Mouse (Mus musculus): ENCODE measurements around the gene Mtf2. TPM values are rescaled to one million over a fixed set of nuclear protein-coding genes. Genes with fewer than 3 reads are reported as not detected.

Mtf2 gene
- polyA plus RNA-seq, 1 experiment from 2014 or later, result 97.9 TPM

DNA sequence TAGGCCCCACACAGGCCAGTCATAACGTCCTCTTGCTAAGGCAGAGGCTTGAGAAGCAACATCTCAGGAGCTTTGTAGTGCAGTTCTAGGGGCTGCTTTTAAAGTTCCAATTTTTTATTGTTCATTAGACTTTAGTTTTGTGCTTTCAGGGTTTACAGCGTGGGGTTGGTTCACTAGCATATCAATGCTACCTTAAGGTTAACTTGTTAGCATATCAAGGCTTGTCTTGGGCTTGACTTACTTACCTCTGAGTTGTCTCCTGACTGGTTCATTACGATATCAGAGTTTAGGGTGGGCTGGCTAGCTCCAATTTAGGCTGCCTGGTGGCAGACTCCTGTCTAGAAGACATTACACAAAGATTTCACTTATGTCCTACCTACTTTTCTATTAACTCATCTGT is 32.2 kb downstream of the Mtf2 start:
- Histone ChIP-seq H3K36me3 (peaks cover 54% of the 10 kb centered on the region), H3K4me3 (no peak overlapping the region), H3K27me3 (no peaks in the 10 kb centered on the region), H3K9ac (no peak overlapping the region), H3K9me3 (no peaks in the 10 kb centered on the region), H3K4me1 (replicated peaks) (no peaks in the 10 kb centered on the region), H3K4me2 (no peak overlapping the region), H3K27ac (replicated peaks) (no peak overlapping the region)
- 93% methylated on average over 3 of the region's 3 CpGs for WGBS
- ATAC-seq (ENCODE audit: low FRiP score, low read depth), result no peak

DNA sequence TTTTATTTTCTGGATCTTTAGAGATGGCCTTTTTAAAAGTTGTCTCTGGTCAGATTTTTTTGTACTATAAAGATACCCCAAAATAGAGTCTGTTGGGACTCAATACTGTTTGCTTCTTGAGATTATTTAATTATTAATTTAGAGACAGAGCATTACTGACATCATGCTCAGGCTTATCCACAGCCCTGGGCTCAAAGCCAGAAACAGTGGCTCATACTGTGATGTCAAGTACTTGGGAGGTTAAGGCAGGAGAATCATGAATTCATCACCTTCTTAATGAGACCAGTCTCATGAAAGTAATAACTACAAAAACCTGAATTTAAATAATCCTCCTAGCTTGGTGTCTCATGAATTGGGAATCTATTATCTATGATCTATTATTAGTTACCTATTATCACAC is 34.7 kb downstream of the Mtf2 start:
- no peaks in the 10 kb centered on the region for H3K9me3 ChIP-seq
- no peak overlapping the region for H3K9ac ChIP-seq
- no peak overlapping the region for H3K4me3 ChIP-seq
- H3K4me2 ChIP-seq, result no peak overlapping the region
- H3K36me3 ChIP-seq, result peaks cover 62% of the 10 kb centered on the region
- H3K27ac ChIP-seq (replicated peaks), result no peak overlapping the region
- H3K27me3 ChIP-seq, result no peaks in the 10 kb centered on the region
- ATAC-seq (ENCODE audit: low FRiP score, low read depth), result no peak
- no peaks in the 10 kb centered on the region for H3K4me1 ChIP-seq (replicated peaks)

DNA sequence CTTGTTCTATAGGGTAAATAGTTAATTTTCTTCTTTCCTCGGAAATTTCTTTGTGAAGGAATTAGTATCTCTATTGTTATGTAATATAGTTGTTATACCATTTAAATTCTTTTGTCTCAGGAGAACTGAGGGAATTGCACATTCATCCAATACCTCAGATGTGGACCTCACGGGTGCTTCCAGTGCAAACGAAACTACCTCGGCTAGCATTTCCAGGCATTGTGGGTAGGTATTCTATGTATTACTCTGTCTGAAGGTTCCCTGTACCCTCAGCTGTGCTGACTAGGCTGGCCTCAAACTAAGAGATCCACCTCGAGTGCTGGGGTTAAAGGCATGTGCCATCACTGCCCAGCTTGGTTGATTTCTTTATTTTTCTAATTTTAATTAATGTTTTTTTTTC is 38.8 kb downstream of the Mtf2 start:
- Histone ChIP-seq H3K4me1 (replicated peaks) (no peaks in the 10 kb centered on the region), H3K4me2 (no peak overlapping the region), H3K27ac (replicated peaks) (no peak overlapping the region), H3K36me3 (peaks cover 58% of the 10 kb centered on the region), H3K9me3 (no peaks in the 10 kb centered on the region), H3K9ac (no peak overlapping the region), H3K4me3 (no peak overlapping the region), H3K27me3 (no peaks in the 10 kb centered on the region)
- no peak for ATAC-seq (ENCODE audit: low FRiP score, low read depth)
- WGBS, result 88% methylated on average over 5 of the region's 5 CpGs

DNA sequence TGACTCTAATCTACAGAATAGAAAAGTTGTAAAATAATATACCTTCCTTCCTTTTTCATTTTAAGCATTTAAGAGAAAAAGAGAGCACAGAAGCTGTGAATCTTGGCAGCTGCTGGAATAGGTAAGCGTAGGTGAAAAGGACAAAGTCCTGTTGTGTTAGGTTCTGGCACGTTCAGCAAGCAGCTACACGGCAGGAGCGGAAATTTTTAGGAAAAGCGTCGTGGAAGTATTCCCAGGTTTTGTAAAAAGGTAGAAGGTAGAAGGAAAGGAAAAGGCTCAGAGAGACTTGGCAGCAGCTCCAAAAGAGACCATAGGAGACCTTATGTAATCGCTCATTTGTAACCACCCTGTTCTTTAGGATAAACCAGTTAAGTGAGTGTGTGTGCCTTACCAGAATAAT is 43.9 kb downstream of the Mtf2 start:
- Histone ChIP-seq H3K4me2 (no peak overlapping the region), H3K9me3 (no peaks in the 10 kb centered on the region), H3K4me1 (replicated peaks) (no peaks in the 10 kb centered on the region), H3K27me3 (no peaks in the 10 kb centered on the region), H3K27ac (replicated peaks) (no peak overlapping the region), H3K9ac (no peak overlapping the region), H3K4me3 (no peak overlapping the region), H3K36me3 (peaks cover 27% of the 10 kb centered on the region)
- no peak for ATAC-seq (ENCODE audit: low FRiP score, low read depth)
- 96% methylated on average over 7 of the region's 7 CpGs for WGBS

DNA sequence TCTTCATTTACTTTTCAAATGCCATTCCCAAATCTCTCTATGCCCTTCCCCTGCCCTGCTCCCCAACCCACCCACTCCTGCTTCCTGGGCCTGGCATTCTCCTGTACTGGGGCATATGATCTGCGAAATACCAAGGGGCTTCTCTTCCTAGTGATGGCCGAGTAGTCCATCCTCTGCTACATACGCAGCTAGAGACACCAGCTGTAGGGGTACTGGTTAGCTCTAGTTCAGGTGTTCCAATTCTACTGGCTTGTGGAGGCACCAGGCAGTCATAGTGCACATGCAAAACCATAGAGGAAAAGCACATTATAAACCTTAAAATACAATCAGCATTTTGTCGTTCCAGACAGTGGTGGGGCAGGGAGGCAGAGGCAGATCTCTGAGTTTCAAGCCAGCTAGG is 52.2 kb downstream of the Mtf2 start:
- WGBS, result 95% methylated on average over 4 of the region's 4 CpGs

DNA sequence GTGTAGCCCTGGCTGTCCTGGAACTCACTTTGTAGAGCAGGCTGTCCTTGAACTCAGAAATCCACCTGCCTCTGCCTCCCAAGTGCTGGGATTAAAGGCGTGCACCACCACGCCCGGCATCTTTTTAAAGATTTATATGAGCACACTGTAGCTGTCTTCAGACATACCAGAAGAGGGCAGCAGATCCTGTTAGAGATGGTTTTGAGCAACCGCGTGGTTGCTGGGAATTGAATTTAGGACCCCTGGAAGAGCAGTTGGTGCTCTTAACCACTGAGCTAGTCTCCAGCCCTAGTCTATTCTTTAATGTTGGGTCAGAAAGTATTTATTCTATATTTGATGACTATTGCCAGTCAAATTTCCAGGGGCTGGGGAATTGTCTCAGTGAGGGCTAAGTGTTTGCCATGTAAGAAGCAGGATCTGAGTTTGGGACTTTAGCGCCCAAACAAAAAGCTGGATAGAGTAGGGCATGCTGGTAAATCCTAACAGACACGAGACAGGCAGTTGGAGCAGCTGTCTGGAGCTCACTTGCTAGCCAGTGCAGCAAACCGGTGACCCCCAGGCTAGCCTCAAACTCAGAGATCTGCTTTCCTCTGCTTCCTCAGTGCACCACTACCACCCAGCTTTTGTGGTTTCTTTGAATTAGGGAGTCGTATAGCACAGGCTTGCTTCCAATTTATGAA is 54.9 kb downstream of the Mtf2 start:
- Histone ChIP-seq H3K9ac (no peak overlapping the region), H3K36me3 (peaks cover 9% of the 10 kb centered on the region; the same call in 1 of the 2 replicates), H3K4me2 (no peak overlapping the region), H3K27ac (replicated peaks) (no peak overlapping the region), H3K9me3 (no peaks in the 10 kb centered on the region), H3K4me1 (replicated peaks) (no peaks in the 10 kb centered on the region), H3K27me3 (no peaks in the 10 kb centered on the region), H3K4me3 (no peak overlapping the region)
- no peak for ATAC-seq (ENCODE audit: low FRiP score, low read depth)
- WGBS, result 85% methylated on average over 9 of the region's 9 CpGs

More for the DNA sequence above, 52.2 kb downstream of the Mtf2 start:
- no peak for ATAC-seq (ENCODE audit: low FRiP score, low read depth)
- H3K36me3 ChIP-seq, result peaks cover 7% of the 10 kb centered on the region; the same call in 1 of the 2 replicates
- no peak overlapping the region for H3K9ac ChIP-seq
- no peak overlapping the region for H3K4me2 ChIP-seq
- no peaks in the 10 kb centered on the region for H3K4me1 ChIP-seq (replicated peaks)
- no peak overlapping the region for H3K27ac ChIP-seq (replicated peaks)
- no peaks in the 10 kb centered on the region for H3K9me3 ChIP-seq
- no peaks in the 10 kb centered on the region for H3K27me3 ChIP-seq
- no peak overlapping the region for H3K4me3 ChIP-seq

DNA sequence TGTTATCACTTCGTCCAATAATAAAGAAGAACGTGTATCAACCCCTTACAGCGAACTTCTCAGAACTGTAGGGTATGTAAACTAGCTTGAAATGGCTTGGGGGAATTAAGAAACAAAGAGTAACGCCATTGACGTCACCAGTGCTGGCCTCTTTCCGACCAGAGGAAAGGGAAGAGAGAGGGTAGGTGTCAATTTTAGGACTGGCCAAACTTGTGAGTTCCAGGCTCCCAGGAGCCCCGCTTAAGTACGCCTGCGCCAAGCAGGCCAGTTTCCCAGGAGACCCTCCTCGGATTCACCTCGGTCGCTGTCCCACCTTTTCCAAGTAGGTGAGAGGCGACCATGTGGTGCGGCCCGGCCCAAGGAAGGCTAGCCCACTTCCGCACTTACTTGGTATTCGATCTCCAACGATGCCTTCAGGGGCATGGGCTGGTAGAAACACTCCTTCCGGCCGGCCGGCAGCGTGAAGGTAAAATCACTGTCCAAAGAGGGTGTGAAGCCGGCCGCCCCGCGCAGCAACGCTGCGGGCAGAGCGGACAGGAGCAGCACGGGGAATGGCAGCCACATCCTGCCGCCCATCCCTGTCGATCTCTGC is 66.5 kb downstream of the Mtf2 start:
- Histone ChIP-seq H3K9ac (peak overlapping the region; percentile 76), H3K9me3 (no peaks in the 10 kb centered on the region), H3K36me3 (peaks cover 12% of the 10 kb centered on the region; the same call in 1 of the 2 replicates), H3K27ac (replicated peaks) (peak overlapping the region; percentile 85), H3K4me2 (peak overlapping the region; percentile 66), H3K4me1 (replicated peaks) (peaks cover 20% of the 10 kb centered on the region), H3K4me3 (peak overlapping the region; percentile 79), H3K27me3 (no peaks in the 10 kb centered on the region)
- under 1% methylated on average over 32 of the region's 32 CpGs for WGBS
- ATAC-seq (ENCODE audit: low FRiP score, low read depth), result no peak; the same call in 1 of the 2 replicates

DNA sequence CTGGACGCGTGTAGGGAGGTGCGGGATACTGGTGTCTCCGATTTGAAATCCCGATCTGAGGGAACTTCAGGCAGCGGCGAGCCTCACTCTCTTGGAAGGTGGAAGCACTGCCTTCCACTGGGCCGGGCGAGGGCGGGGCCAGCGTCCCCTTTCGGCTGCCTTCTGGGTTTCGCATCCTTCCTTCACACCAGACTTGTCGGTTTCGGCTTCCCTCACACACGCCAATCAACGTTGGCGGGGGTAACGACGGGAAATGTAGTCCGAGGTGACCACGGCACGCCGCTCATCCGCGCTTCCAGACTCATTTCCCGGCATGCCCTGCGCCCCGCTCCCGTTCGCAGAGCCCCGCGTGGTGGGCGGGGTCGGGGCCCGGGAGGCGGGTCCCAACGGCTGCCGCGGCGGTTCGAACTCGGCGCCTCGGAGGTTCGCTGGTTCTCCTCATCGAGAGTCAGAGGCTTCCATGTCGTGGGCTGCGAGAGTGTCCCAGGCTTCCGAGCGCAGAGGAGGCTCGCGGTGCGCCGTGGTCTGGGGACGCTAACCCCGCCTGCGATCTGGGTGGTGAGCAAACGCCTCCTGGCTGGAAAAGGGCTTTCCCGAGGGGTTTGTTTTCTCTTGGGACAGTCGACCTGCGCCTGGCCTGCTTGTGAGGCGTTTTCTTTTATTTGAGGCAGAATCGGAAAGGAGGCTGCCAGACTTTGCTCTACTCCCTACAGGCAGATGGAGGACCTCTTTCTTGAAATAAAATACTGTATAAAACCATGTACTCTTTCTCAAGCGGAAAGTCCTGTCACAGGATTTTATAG is 67.2 kb downstream of the Mtf2 start, which contains the start of the genes Tmed5 and Ccdc18:
TSS of gene Tmed5 (minus strand) at position 180 of the 803 bp plus-strand sequence.
TSS of gene Ccdc18 (plus strand) at position 435 of the 803 bp plus-strand sequence.
- under 1% methylated on average over 65 of the region's 65 CpGs for WGBS
- peak; percentile 100 for ATAC-seq (ENCODE audit: low FRiP score, low read depth)
- no peaks in the 10 kb centered on the region for H3K9me3 ChIP-seq
- peaks cover 10% of the 10 kb centered on the region; the same call in 1 of the 2 replicates for H3K36me3 ChIP-seq
- peak within 1 kb of the TSS; percentile 85 for H3K27ac ChIP-seq (replicated peaks)
- H3K4me1 ChIP-seq (replicated peaks), result peaks cover 20% of the 10 kb centered on the region
- no peaks in the 10 kb centered on the region for H3K27me3 ChIP-seq
- peak within 1 kb of the TSS; percentile 79 for H3K4me3 ChIP-seq
- peak within 1 kb of the TSS; percentile 66 for H3K4me2 ChIP-seq
- peak within 1 kb of the TSS; percentile 76 for H3K9ac ChIP-seq

DNA sequence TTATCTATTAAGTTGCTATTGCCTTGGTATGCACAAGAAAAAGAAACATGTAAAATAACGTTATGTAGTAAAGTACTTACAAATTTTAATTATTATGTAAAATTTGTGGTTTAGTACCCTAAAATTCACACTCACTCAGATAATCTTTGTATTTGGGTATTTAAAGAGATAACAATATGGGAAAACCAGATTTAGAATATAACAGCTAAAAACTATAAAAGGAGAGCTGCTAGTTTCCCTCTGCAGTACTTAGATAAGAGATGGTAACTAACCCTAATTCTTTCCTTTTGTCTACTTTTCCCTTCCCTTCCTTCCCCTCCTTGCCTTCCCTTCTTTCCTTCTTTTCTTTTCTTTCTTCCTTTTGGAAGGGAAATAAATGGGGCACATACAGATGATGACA is 87.1 kb downstream of the Mtf2 start:
- Histone ChIP-seq H3K36me3 (no peaks in the 10 kb centered on the region), H3K4me2 (no peak overlapping the region), H3K9me3 (no peaks in the 10 kb centered on the region), H3K9ac (no peak overlapping the region), H3K27me3 (no peaks in the 10 kb centered on the region), H3K4me3 (no peak overlapping the region), H3K4me1 (replicated peaks) (no peaks in the 10 kb centered on the region), H3K27ac (replicated peaks) (no peak overlapping the region)
- 91% methylated on average over 1 of the region's 1 CpGs for WGBS
- no peak for ATAC-seq (ENCODE audit: low FRiP score, low read depth)

Other genes with a start within 250 kb of the Mtf2 start
- 0.16 and 0.17 TPM in 2 replicates for gene Ube2d2b, start 235.6 kb upstream of the Mtf2 start, polyA plus RNA-seq (2015; fragmentation: Nextera tagmentation; extraction: Ambion mirVana)
- 51.7 and 54.8 TPM in 2 replicates for gene Evi5, start 190.6 kb upstream of the Mtf2 start, polyA plus RNA-seq (2015; fragmentation: Nextera tagmentation; extraction: Ambion mirVana)
- 57.8 and 61.0 TPM in 2 replicates for gene Rpl5, start 165.2 kb upstream of the Mtf2 start, polyA plus RNA-seq (2015; fragmentation: Nextera tagmentation; extraction: Ambion mirVana)
- gene Fam69a, start 78.6 kb upstream of the Mtf2 start, polyA plus RNA-seq (2015; fragmentation: Nextera tagmentation; extraction: Ambion mirVana), result 58.7 and 62.0 TPM in 2 replicates
- gene Tmed5, start 66.9 kb downstream of the Mtf2 start, polyA plus RNA-seq (2015; fragmentation: Nextera tagmentation; extraction: Ambion mirVana), result 23.4 and 26.5 TPM in 2 replicates
- gene Ccdc18, start 67.2 kb downstream of the Mtf2 start, polyA plus RNA-seq (2015; fragmentation: Nextera tagmentation; extraction: Ambion mirVana), result 3.2 and 3.6 TPM in 2 replicates
- gene Dr1, start 203.2 kb downstream of the Mtf2 start, polyA plus RNA-seq (2015; fragmentation: Nextera tagmentation; extraction: Ambion mirVana), result 39.8 and 41.8 TPM in 2 replicates
- gene Pigg, start 246.9 kb downstream of the Mtf2 start, polyA plus RNA-seq (2015; fragmentation: Nextera tagmentation; extraction: Ambion mirVana), result 4.9 and 5.6 TPM in 2 replicates